Mouse (Mus musculus) thymus, postnatal 36 days (tissue): Measurements from ENCODE around the gene Snd1.

Experiments used
- DNase-seq, 2 experiments: peaks; one replicate each; pipeline ENCODE4 v3.0.0; 2022; ENCODE audit warnings: mixed read lengths in 2 of 2

Gene Snd1

DNA sequence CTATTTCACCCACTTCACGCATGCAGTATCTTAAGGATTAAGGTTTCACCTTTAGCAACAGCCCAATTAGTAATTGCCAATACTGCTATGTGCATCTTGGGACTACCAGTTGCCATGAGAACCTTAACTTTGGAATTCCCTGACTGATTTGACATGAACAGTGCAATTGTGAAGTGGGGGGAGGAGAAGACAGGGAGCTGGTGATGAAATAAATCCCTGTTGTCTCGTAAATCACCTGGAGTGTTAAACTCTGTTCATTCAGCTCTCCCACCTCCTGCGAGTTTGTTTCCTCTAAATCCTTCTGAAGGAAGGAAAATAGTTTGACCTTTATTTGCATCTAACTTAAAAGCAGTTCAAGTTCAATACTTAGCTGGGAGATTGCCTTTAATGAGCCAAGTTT is 286.8 kb downstream of the Snd1 start:
- DNase-seq, result no peak

- DNase-seq, result no peak
Observed at GRCm38 (mm10) chr6:28762132-28762775, 287.3 kb downstream of the Snd1 start.

DNA sequence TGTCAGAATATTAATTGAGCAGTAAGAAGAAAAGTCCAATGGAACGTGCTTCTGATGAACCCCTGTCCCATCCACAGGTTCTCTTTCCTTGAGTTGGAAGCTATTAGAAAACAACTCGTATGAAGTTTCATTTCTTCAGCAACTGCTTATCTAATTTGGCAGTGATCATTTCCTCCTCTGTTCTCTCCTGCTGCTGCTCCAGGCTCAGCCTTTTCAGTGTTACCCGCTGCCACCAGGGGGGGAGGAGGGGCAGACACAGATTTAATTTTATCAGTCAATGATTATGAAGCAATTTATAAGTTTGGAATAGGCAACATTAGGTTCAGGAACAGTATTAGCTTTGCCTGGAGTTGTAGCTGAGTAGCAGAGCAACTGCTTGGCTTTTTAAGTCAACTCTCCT is 291.7 kb downstream of the Snd1 start:
- DNase-seq, result no peak

DNA sequence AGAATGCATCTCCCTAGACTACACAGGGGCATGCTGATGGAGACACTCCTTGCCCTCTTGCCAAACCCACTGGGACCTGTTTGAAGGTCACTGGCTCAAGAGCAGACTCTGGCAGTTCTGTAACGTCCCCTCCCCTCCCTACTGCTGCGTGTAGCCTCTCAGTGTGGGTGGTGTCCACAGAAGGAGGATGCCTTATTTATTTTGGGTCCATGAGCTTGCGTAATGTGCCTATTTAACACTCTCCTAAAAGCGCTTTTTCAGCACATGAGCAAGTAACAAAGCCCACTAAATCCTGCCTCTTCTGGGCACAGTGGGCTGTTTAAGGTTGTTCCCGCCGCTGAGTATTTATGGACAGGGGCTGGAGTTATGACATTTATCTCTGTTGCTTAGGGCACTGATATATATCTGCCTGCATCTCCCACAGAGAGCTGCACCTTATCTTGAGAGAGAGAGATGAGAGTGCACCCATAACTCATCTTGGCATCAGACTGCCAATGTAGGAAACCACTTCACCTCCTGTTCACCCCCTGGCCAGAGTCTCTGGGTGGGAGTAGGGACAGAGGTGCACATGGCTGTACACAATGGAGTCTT is 293.0 kb downstream of the Snd1 start:
- DNase-seq, result no peak

DNA sequence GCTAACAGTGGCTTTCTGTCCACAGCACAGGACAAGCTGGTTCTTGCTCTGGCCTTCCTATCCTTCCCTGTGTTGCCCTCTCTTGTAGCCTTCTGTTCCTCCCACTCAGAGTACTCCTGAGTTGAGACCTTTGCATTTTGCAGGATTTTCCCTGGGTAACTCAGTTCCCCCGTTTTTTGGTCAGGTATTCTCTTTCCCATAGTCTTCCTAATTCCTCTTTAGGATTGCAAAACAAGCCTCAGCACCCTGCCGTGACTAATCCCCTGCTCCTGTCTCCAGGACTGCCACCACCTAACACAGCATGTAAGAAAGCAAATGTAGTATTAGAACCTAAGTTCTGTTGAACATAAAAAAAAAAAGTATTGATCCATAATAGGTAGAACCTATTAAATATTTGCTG is 296.4 kb downstream of the Snd1 start:
- DNase-seq, result no peak

- no peak for DNase-seq
Observed at GRCm38 (mm10) chr6:28781696-28782095, 306.8 kb downstream of the Snd1 start.

- no peak for DNase-seq
Observed at GRCm38 (mm10) chr6:28783082-28783647, 308.2 kb downstream of the Snd1 start.

GRCm38 (mm10) chr6:28783953-28784352 is 309.0 kb downstream of the Snd1 start:
- DNase-seq, result no peak

- DNase-seq, result no peak
Observed at GRCm38 (mm10) chr6:28785770-28786169, 310.8 kb downstream of the Snd1 start.

DNA sequence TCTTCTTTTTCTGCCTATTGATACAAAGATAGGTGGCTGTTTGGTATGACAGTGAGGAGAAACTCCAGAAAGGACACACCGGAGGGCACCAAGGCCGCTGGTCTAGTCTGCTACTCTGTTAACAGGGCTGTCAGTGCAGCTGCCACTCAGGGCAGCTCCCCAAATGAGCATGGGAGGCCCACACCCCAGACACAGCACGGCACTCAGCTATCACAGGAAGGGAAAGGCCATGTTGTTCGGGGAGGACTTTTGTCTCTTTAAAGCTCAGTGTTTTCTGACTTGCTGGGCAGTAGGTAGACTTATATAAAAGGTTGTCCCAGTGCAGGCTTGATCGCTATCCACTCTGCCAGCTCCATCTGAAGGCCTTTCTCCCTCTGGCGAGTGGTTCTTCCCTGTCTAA is 312.2 kb downstream of the Snd1 start:
- no peak for DNase-seq

DNA sequence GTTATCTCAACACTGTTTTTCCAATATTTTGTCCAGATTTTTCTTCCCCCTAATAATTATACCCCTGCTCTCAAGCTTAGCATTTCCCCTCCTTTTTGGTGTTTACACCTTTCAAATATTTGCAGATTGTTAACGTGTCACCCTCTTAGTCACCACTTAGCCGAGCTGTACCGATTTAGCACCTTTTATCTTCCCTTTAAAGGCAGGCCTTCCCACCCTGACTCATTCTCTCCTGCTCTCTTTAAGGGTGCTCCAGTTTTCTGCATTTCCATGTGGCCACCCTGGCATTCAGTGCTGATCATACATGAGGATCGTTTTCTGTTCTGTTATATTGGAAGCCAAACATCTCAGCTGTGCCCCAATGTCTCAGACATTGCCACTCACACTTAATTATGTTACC is 314.7 kb downstream of the Snd1 start:
- no peak for DNase-seq

- no peak for DNase-seq
Observed at GRCm38 (mm10) chr6:28791183-28791582, 316.2 kb downstream of the Snd1 start.

GRCm38 (mm10) chr6:28791809-28792208 is 316.9 kb downstream of the Snd1 start:
- DNase-seq, result no peak

- DNase-seq, result no peak
Observed at GRCm38 (mm10) chr6:28795380-28795779, 320.4 kb downstream of the Snd1 start.

DNA sequence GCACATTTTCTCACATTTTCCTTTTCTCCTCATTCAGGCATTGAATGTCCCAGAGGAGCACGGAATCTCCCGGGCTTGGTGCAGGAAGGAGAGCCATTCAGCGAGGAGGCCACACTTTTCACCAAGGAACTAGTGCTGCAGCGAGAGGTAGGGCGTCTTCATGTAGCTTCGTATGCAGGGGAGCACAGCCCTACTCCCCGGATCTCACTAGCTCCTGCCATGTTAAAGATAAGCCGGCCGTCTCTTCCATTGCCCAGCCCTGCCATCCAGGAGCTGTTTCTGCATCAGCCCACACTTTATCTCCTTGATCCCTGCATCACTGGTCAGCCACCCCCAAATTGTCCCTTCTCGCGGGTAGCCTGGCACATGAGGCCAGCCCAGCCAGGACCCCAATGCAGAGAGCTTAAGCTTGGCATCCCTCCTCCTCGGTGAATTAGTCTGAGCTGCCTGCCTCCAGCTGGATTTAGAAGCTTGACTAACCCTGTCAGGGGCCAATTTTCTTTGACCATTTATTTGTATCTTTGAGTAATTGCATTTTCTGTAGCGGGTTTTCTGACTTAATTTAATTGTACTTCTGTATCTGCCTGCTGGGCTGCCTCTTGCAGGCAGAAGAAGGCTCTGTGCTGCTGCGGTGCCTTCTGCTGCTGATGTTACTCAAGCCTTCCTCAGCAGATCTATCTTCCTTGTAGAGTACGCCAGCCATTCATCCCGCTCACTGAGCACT is 321.0 kb downstream of the Snd1 start:
- no peak for DNase-seq

DNA sequence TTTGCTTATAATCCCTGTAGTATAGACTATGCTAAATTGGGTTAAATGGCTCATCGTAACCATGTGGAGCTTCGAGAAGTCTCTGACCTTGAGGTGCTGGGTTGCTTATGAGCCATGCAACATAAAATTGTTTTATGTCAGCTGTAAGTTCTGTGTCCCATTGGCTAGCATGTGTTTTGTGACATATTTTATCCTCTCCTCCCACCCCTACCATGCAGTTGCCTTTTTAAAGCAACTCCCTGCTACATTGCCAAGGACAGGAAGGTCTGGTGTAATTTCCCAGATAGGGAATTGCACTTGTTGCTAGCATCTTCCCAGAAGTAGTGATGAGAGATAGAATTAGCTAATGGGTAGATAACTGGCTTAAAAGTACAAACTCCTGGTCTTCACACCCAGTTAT is 324.9 kb downstream of the Snd1 start:
- DNase-seq, result no peak

DNA sequence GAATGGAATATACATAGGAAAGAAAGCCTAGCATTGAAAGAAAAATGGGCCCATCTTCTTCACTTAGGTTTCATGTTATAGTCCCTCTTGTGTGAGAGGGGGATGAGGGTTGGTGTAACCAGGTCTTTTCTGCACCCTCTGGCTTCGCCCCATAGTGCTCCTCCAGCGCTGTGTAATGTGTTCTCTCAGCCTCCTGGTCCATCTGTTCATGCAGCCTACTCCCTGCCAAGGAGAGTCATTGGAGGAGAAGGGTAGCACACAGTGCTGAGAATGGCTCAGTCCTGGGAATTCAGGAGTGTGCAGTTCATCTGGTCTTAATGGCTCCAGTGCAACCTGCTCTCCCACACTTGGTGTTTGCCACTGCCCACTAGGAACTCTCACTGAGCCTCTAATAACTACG is 326.0 kb downstream of the Snd1 start:
- no peak for DNase-seq

DNA sequence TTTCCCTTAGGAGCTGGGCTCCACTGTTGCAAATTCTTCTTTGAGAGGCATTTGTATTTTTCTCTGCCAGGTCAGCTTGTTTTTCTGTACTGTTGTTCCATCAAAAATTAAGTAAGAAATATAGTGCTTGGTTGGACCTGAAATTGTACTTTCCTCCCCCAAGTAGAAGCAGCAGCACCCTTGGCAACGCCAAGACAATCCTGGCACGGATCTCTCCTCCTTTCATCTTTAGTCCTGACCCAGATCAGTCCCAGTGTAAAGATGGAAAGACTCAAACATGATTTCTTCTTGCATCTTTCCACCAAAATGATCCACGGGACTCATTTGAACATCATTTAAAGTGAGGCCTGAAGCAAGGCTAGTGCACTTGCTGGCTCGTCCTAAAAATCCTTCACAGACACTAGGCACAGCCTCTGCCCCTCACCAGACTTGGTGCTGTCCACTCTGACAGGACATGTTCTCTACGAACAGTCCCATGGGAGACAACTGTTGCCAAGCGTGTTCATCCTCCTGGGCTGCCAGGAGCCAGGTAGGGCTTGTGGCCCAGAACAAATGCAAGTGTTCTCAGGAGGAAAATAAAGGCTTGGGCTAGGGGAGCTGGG is 328.8 kb downstream of the Snd1 start:
- no peak for DNase-seq

DNA sequence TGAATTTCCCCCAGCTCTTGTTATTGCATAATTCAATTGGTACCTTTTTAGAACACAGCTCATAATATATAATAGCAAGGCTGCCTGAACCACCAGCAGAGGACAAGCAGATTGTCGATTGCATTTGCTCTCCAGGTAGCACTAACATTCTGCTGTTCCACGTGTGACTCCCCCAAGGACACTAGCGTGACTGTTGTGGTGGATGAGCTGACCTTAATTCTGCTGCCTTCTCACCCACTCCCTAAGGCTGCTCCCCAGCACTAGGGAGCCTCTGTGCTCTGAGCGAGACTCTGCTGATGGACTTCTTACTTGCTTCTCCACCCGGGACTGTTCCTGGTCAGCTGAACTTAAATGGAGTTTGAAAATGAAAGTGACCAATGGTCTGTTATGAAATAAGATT is 329.8 kb downstream of the Snd1 start:
- DNase-seq, result no peak

- DNase-seq, result no peak
Observed at GRCm38 (mm10) chr6:28813057-28813456, 338.1 kb downstream of the Snd1 start.

DNA sequence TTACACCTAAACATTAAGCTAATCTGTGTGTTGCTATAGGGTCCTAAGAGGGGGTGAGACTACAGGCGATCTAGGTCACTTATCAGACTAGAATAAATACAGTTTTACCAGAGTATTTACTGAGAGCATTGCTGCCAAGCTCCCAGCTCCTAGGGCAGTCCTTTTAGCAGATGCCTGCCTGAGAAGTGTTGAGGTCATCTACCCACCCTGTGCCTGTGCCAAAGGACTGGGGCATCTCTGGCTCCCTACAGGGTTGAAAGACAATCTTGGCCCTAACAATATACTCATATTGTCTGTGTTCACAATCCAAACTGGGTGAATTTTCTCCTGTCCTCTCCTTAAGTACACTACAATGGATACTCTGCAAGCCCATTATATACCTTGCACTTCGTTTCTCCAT is 340.0 kb downstream of the Snd1 start:
- DNase-seq, result no peak

DNA sequence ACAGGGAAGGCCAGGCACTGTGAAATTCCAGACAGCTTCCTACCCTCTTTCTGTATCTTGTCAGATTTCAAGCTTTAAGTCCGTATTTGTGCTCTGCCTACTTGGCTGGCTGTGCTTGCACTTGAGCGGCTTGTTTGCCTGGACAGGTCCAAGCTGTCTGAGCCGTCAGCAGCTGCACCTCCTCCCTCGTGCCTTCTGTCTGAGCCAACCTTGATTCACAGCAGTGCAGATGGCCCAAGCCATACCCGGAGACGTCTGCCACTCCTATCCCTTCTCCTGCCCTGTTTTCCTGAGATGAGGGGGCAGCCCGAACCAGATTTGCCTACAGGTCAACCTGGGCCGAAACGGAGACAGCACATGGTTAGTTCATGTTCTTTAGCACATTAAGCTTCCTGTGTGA is 342.1 kb downstream of the Snd1 start:
- DNase-seq, result no peak

DNA sequence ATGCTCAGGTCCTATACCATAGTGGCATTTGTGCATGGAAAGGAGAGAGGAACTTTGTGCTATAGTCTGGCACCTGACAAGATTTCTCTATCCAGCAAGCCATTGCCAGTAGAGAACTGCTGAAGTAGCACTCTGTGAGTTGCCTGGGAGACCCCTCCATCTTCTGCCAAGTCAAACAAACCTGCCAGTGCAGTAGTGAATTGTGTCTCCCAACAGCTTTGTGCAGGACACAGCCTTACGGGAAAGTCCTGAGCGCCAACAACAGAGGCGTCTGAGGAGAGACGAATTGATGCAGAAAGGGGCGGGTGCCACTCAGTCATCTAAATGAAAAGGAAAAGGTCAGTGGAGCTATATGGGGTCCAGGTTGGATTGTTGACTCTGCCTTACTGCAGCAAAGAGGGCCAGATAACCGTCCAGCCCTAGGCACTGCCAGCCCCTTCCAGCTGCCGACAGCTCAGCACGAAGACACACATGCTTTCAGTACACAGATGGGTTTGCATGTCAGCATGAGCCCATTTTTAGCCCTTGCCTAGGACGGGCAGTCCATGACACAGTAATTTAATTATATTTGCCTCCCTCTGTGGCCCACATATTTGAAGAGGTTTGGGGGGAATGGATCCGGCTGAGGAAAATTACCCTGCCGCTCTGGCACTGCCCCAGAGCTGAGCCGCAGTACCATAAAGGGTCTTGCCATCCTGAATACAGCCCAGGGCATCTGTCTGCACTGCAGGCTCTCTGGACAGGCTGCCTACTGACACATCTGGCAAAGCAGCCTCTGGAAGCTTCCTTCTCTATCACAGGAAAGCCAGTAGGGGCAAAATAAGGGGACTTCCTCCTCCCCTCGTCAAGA is 344.8 kb downstream of the Snd1 start:
- no peak for DNase-seq
